Mouse (Mus musculus): ENCODE results near the gene Gm7361. TPM values are rescaled to one million over a fixed set of nuclear protein-coding genes. Genes with fewer than 3 reads are reported as not detected.
"Not testable (repeated sequence)": the region's sequence is repeated elsewhere in the genome, so short reads cannot be mapped to it uniquely, and the experiment has no call there.

The Gm7361 gene
- 0.06 TPM in 1 of 2 replicates, not detected in the other for polyA plus RNA-seq (2016; fragmentation: Nextera tagmentation; extraction: Ambion mirVana)

DNA sequence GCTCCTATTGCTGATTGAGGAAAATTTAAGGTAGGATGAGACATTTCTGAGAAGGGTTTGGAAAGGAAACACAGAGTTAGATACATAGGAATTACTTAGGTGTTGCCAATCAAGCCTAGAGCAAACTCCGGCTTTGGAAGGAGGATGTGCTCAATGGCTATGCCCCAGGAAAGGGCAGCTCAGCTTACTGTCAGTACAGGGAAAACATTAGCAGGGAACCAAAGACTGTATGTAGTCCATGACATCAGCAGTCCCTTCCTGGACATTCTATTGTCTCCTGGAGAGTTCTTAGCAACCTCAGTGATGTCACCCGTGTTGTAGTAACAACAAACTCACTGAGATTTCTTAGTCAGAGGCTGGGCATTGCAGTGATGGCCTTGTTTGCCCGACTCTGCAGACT is at the start of gene Gm7361:
Gene Gm7361 (plus strand): TSS at position 301 of the 400 bp plus-strand sequence.
- not testable (repeated sequence) for ATAC-seq (ENCODE audit: low FRiP score); H3K9me3 ChIP-seq (replicated peaks)
- WGBS, result 83% methylated on average over 3 of the region's 3 CpGs

DNA sequence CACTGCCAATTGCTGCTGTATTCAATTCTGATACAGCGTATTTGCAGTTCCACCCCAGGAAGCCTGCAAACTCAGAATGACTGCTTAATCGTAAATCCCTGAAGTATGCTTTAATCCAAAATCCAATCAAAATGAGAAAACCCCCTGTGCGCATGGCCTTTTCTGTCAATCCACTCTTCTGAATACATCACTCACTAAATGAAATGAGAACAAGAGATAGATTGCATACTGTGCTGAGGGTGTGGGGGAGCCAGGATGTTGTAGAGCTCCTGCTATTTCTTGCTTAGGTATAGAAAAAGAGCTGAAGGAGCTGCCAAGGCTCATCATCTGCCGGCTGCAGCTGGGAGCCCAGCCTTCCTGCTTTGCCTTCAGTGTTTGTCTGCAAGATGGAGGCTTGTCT is 46.5 kb upstream of the Gm7361 start:
- Histone ChIP-seq H3K4me2 (replicated peaks) (no peak overlapping the region), H3K27me3 (no peaks in the 10 kb centered on the region), H3K36me3 (no peaks in the 10 kb centered on the region), H3K9me3 (replicated peaks) (no peaks in the 10 kb centered on the region), H3K9ac (no peak overlapping the region), H3K27ac (0 out of 2 replicates have a peak overlapping the region, but pooled peaks have one; percentile 23), H3K4me1 (peaks cover 5% of the 10 kb centered on the region; the same call in 1 of the 2 replicates), H3K4me3 (no peak overlapping the region)
- 75% methylated on average over 4 of the region's 4 CpGs for WGBS
- no peak for ATAC-seq (ENCODE audit: low FRiP score)

More for the DNA sequence above, at the start of gene Gm7361:
- not testable (repeated sequence) for H3K4me3 ChIP-seq; H3K4me2 ChIP-seq (replicated peaks); H3K4me1 ChIP-seq; H3K36me3 ChIP-seq; H3K27me3 ChIP-seq; H3K27ac ChIP-seq; H3K9ac ChIP-seq

DNA sequence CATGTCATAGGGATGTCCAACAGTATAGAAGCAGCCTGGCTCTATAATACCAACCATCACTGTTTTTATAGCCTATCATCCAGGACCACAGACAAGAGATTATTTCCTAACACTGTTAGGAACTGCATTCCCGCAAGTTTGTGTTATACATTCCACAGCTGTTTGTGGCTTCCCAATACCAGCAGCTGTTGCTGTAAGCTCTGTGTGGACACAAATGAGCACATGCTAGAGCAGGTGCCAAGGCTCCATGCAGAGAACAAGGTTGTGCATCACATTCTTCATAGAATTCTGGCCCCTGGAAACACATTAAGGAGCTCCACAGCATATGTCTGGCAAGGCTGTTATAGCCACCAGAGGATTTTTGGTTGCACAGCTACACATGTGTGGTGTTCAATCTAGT is 35.4 kb upstream of the Gm7361 start:
- Histone ChIP-seq H3K9me3 (replicated peaks) (no peaks in the 10 kb centered on the region), H3K4me3 (no peak overlapping the region), H3K4me2 (replicated peaks) (no peak overlapping the region), H3K27me3 (no peaks in the 10 kb centered on the region), H3K9ac (no peak overlapping the region), H3K27ac (no peak overlapping the region), H3K4me1 (no peaks in the 10 kb centered on the region), H3K36me3 (no peaks in the 10 kb centered on the region)
- ATAC-seq (ENCODE audit: low FRiP score), result no peak
- WGBS, result 83% methylated on average over 1 of the region's 1 CpGs

DNA sequence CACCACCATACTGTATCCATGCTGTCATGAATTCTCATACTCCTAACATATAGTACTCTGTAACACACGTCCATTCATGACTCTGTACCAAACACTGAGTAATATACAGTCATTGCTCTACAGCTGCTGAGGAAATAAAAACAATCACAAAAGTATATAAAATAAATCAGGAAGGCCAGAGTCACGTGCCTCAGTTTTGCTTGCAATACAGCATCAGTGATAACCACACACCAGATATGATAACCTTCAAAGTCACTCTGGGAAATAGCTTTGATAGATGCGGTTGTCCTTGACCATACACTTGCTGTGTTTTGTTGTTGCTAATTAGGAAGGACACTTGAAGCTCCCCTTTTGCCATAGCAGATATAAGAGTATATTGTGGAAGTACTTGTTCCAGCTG is 9.2 kb downstream of the Gm7361 start:
- H3K36me3 ChIP-seq; ATAC-seq (ENCODE audit: low FRiP score); H3K4me2 ChIP-seq (replicated peaks); H3K27me3 ChIP-seq; H3K4me1 ChIP-seq; H3K4me3 ChIP-seq; H3K9me3 ChIP-seq (replicated peaks); H3K27ac ChIP-seq; H3K9ac ChIP-seq: not testable (repeated sequence)
- WGBS, result 76% methylated on average over 3 of the region's 3 CpGs

DNA sequence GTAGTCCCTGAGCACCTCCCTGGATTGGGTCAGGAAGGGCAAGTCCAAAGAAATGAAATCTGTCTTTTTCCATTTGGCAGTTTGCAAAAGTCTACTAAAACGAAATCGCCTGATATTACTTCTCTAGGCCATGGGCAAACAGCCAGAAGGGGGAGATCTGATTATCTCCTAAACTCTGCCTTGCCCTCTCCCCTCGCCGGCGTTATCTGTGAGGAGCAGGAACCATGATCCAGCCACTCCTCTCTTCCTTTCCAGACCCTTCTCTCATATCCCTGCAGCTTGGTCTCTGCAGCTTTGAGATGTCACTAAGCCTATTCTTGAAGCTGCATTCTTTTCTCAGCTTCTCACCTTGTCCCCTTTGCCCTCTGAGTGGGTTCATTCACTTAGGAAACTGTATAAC is 22.9 kb downstream of the Gm7361 start:
- no peak overlapping the region for H3K9ac ChIP-seq

DNA sequence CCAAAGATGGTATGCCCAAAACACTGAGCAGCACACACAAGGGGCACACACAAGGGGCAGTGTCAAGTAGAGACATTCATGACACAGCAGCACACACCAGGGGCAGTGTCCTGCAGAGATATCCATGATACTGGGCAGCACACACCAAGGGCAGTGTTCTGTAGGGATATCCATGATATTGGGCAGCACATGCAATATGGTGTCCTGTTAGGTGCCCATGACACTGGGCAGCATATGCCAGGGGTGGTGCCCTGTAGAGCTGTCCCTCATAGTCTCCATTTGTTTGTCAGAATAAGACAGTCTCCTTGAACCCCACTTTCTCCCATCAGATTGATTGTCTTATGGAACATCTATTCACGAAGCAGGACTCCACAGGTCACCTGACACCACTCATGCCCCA is 24.2 kb downstream of the Gm7361 start:
- no peak overlapping the region for H3K4me3 ChIP-seq
- ATAC-seq (ENCODE audit: low FRiP score), result 0 out of 2 replicates have a peak, but pooled peaks have one; percentile 29
- H3K4me1 ChIP-seq, result no peaks in the 10 kb centered on the region
- no peak overlapping the region for H3K27ac ChIP-seq
- WGBS, result 83% methylated on average over 1 of the region's 1 CpGs
- no peaks in the 10 kb centered on the region for H3K36me3 ChIP-seq
- H3K27me3 ChIP-seq, result no peaks in the 10 kb centered on the region
- H3K9me3 ChIP-seq (replicated peaks), result no peaks in the 10 kb centered on the region; the same call in 1 of the 2 replicates
- no peak overlapping the region for H3K9ac ChIP-seq
- H3K4me2 ChIP-seq (replicated peaks), result no peak overlapping the region

More for the DNA sequence above, 22.9 kb downstream of the Gm7361 start:
- no peaks in the 10 kb centered on the region for H3K36me3 ChIP-seq
- H3K4me3 ChIP-seq, result no peak overlapping the region
- H3K9me3 ChIP-seq (replicated peaks), result no peaks in the 10 kb centered on the region; the same call in 1 of the 2 replicates
- H3K27me3 ChIP-seq, result no peaks in the 10 kb centered on the region
- no peaks in the 10 kb centered on the region for H3K4me1 ChIP-seq
- no peak for ATAC-seq (ENCODE audit: low FRiP score)
- H3K27ac ChIP-seq, result no peak overlapping the region
- no peak overlapping the region for H3K4me2 ChIP-seq (replicated peaks)
- 72% methylated on average over 5 of the region's 5 CpGs for WGBS

DNA sequence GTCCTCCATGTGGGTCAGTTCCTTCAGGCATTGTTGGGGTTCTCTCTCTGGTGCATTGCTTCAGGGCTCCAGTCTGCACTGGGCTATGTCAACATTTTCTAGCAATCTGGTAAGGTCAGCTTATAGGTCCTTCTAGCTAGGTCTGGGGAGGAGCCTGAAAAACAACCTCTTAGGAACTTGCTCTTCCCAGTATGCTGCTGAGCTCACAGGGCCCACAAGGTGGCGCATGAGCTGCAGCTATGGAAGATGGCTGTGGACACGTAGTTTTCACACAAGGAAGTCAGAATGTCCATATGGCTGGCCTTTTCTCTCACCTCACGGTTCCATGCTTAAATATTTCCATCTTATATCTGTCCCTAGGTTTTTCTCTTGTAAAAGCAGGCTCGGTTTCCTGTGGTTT is 24.8 kb downstream of the Gm7361 start:
- Histone ChIP-seq H3K36me3 (no peaks in the 10 kb centered on the region), H3K9me3 (replicated peaks) (no peaks in the 10 kb centered on the region; the same call in 1 of the 2 replicates), H3K27me3 (no peaks in the 10 kb centered on the region), H3K4me1 (no peaks in the 10 kb centered on the region), H3K27ac (no peak overlapping the region), H3K4me3 (no peak overlapping the region), H3K4me2 (replicated peaks) (no peak overlapping the region), H3K9ac (no peak overlapping the region)
- peak; percentile 68; the same call in 1 of the 2 replicates for ATAC-seq (ENCODE audit: low FRiP score)
- WGBS, result 5% methylated on average over 4 of the region's 4 CpGs

DNA sequence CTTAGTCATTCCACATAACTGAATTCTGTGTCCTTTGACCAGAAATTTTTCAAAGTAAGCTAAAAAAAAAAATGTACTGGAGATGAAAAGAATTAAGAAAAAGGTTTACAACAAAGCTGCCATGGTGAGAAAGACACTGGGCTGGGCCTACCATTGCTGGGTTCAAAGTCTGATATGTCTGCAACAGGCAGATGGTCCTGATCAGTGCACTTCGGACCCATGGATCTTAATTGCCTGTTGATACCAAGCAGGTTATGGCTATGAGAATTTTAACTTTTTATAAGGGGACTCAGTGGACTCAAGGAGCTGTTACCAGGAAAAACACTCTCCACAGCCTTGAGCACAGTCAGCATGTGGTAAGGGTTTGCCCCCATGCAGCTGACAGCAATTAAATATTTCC is 25.9 kb downstream of the Gm7361 start:
- Histone ChIP-seq H3K4me2 (replicated peaks) (no peak overlapping the region), H3K4me3 (no peak overlapping the region), H3K27ac (no peak overlapping the region), H3K9me3 (replicated peaks) (no peaks in the 10 kb centered on the region; the same call in 1 of the 2 replicates), H3K9ac (no peak overlapping the region), H3K27me3 (no peaks in the 10 kb centered on the region), H3K4me1 (no peaks in the 10 kb centered on the region), H3K36me3 (no peaks in the 10 kb centered on the region)
- 86% methylated on average over 1 of the region's 1 CpGs for WGBS
- ATAC-seq (ENCODE audit: low FRiP score), result no peak

DNA sequence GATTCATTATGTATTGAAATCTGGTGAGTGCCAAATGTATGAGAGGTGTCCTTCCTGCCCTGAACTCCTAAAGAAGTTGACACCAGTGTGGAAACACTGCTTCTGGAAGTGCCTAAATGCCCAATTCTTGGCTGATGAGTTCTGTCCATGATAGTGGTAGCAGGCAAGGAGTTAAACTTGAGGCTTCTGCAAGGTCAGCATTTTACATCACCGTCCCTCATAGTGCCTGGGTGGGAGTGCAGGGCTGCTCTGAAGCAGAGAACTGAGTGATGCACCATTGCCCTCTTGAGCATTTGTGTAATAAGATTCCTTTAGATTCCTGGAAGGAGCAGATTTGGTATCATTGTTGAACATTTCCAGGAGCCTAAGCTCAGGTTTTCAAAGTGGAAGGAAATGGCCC is 34.1 kb downstream of the Gm7361 start:
- 80% methylated on average over 1 of the region's 1 CpGs for WGBS
- Histone ChIP-seq H3K4me1 (no peaks in the 10 kb centered on the region), H3K36me3 (no peaks in the 10 kb centered on the region), H3K27ac (no peak overlapping the region), H3K9me3 (replicated peaks) (no peaks in the 10 kb centered on the region), H3K4me2 (replicated peaks) (no peak overlapping the region), H3K27me3 (no peaks in the 10 kb centered on the region), H3K4me3 (no peak overlapping the region), H3K9ac (no peak overlapping the region)
- no peak for ATAC-seq (ENCODE audit: low FRiP score)

DNA sequence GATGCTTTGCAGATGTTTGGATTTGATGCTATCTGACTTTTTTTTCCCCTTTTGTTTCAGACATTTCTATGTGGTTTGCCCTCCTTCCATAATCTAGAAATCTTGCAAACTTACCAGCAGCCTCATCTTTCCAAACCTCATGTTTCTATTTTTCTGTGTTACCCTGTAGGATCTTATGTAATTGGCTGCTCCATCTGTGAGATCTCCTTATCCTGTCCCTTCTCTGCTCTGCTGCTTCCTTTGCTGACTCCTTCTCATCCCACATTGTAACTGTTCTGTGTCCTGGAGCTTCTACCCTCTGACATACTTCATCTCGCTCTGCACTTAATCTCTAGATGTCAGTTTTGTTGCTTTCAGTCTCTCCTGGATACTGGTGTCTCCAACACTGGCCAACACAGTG is 35.8 kb downstream of the Gm7361 start:
- H3K4me1 ChIP-seq, result no peaks in the 10 kb centered on the region
- H3K27me3 ChIP-seq, result no peaks in the 10 kb centered on the region
- H3K9ac ChIP-seq, result no peak overlapping the region
- no peaks in the 10 kb centered on the region for H3K9me3 ChIP-seq (replicated peaks)
- 86% methylated on average over 1 of the region's 1 CpGs for WGBS
- no peak for ATAC-seq (ENCODE audit: low FRiP score)
- H3K36me3 ChIP-seq, result no peaks in the 10 kb centered on the region
- H3K4me2 ChIP-seq (replicated peaks), result no peak overlapping the region
- no peak overlapping the region for H3K27ac ChIP-seq
- H3K4me3 ChIP-seq, result no peak overlapping the region

Other genes starting within 250 kb of the Gm7361 start
- gene Gm5862, start 234.8 kb upstream of the Gm7361 start, polyA plus RNA-seq (2016; fragmentation: Nextera tagmentation; extraction: Ambion mirVana), result not detected in 2 replicates
- gene Speer4a, start 218.1 kb upstream of the Gm7361 start, polyA plus RNA-seq (2016; fragmentation: Nextera tagmentation; extraction: Ambion mirVana), result not detected in 2 replicates
- gene Gm7347, start 199.1 kb upstream of the Gm7361 start, polyA plus RNA-seq (2016; fragmentation: Nextera tagmentation; extraction: Ambion mirVana), result not detected in 2 replicates
- not detected in 2 replicates for gene Gm10471, start 168.4 kb upstream of the Gm7361 start, polyA plus RNA-seq (2016; fragmentation: Nextera tagmentation; extraction: Ambion mirVana)
- not detected in 2 replicates for gene 5031410I06Rik, start 152.3 kb upstream of the Gm7361 start, polyA plus RNA-seq (2016; fragmentation: Nextera tagmentation; extraction: Ambion mirVana)
- gene Gm10220, start 136.3 kb upstream of the Gm7361 start, polyA plus RNA-seq (2016; fragmentation: Nextera tagmentation; extraction: Ambion mirVana), result not detected in 2 replicates

Data from hindbrain, embryonic 12.5 days (tissue).